Mouse (Mus musculus) limb, embryonic 11.5 days (tissue): Measurements from ENCODE around the gene Nfkbiz. TPM values are rescaled to one million over a fixed set of nuclear protein-coding genes. Genes with fewer than 3 reads are reported as not detected.

Source experiments
- ATAC-seq: fragments of 200-750 bp; cut with Nextera tagmentation; 2 replicates; pipeline ENCODE4 v1.8.0; 2017; ENCODE audit warnings: low read depth; ENCODE audit not compliant: insufficient number of reproducible peaks, low FRiP score, low TSS enrichment
- DNase-seq: peaks from one replicate; pipeline ENCODE4 v3.0.0-alpha.2; 2015; ENCODE audit warnings: low spot score
- H3K27ac ChIP-seq: fragments of 300-500 bp; sonication (generic); replicated peaks from 2 replicates; pipeline ENCODE4 v1.5.1; 2014; ENCODE audit warnings: low read depth, mild to moderate bottlenecking, low read length
- H3K27me3 ChIP-seq: fragments of 300-500 bp; sonication (generic); 2 replicates; pipeline ENCODE4 v1.6.1; 2014; ENCODE audit warnings: mild to moderate bottlenecking, low read length, mixed read lengths; ENCODE audit not compliant: control insufficient read depth, insufficient read depth
- H3K36me3 ChIP-seq: fragments of 300-500 bp; sonication (generic); 2 replicates; pipeline ENCODE4 v1.6.1; 2014; ENCODE audit warnings: mild to moderate bottlenecking, low read length, moderate library complexity, mixed read lengths; ENCODE audit not compliant: control insufficient read depth, insufficient read depth
- H3K4me1 ChIP-seq: fragments of 300-500 bp; sonication (generic); 2 replicates; pipeline ENCODE4 v1.6.1; 2014; ENCODE audit warnings: low read length, mixed read lengths; ENCODE audit not compliant: control insufficient read depth, insufficient read depth
- H3K4me2 ChIP-seq: fragments of 300-500 bp; sonication (generic); 2 replicates; pipeline ENCODE4 v1.6.1; 2014; ENCODE audit warnings: low read depth, mild to moderate bottlenecking, moderate library complexity; ENCODE audit not compliant: severe bottlenecking
- H3K4me3 ChIP-seq: fragments of 300-500 bp; sonication (generic); 2 replicates; pipeline ENCODE4 v1.5.1; 2014; ENCODE audit warnings: low read depth, low read length
- H3K9ac ChIP-seq: fragments of 300-500 bp; sonication (generic); 2 replicates; pipeline ENCODE4 v1.6.1; 2014; ENCODE audit warnings: mild to moderate bottlenecking, low read length
- H3K9me3 ChIP-seq: fragments of 300-500 bp; sonication (generic); 2 replicates; pipeline ENCODE4 v1.6.1; 2016; ENCODE audit warnings: low read length; ENCODE audit not compliant: control insufficient read depth
- WGBS: fragments of 180-500 bp; shearing (Covaris S2); extraction: QIAGEN DNeasy Blood & Tissue Kit; methylation state at CpG from one replicate; pipeline ENCODE4 v1.1.7; 2014; 5-methylcytosine and 5-hydroxymethylcytosine counted together
- polyA plus RNA-seq: library from polyadenylated mRNA; unstranded; fragments of >200 nt; fragmentation: Nextera tagmentation; extraction: Ambion mirVana; gene quantifications from 2 replicates; pipeline ENCODE4 v1.2.1, GENCODE M21; 2014

The Nfkbiz gene
- polyA plus RNA-seq, 1 experiment from 2014 or later = 4.1 TPM

DNA sequence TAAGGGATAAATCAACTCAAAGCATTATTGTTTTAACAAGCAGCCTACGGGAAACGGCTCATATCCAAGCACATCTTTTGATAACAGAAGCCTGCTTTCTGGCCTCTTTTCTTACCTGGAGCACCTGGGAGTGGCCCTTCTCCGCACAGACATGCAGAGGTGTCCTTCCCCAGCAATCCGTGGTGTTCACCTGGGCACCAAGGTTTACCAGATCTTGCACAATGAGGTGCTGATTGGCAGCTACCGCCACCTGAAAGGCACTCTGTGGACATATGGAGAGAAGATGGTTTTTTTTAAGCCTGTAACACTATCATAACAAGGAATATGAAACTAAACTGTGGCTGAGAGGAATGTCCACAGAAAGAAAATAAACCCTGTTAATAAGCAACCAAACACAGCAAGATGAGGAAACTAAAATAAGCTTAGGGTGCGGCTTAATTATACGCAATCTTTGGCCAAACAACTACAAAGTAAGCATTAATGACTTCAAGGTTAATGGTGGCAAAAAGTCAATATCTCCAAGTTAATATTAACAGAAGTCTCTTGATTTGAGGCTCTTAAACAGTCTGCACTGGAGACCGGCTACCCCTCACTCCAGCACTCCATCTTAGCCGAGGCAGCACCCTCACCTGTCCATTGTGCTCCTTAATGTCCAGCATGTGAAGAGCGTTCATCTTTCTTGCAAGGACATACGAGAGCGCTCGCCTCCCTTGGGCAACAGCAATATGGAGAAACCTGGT lies 22.3 kb downstream of the Nfkbiz start:
- Histone ChIP-seq H3K9me3 (no peaks in the 10 kb centered on the region), H3K36me3 (peaks cover 19% of the 10 kb centered on the region), H3K27me3 (no peaks in the 10 kb centered on the region), H3K27ac (no peak overlapping the region), H3K4me1 (no peaks in the 10 kb centered on the region), H3K4me2 (no peak overlapping the region), H3K9ac (no peak overlapping the region), H3K4me3 (no peak overlapping the region)
- ATAC-seq = no peak
- WGBS = 96% methylated on average over 13 of the region's 13 CpGs
- DNase-seq = no peak

DNA sequence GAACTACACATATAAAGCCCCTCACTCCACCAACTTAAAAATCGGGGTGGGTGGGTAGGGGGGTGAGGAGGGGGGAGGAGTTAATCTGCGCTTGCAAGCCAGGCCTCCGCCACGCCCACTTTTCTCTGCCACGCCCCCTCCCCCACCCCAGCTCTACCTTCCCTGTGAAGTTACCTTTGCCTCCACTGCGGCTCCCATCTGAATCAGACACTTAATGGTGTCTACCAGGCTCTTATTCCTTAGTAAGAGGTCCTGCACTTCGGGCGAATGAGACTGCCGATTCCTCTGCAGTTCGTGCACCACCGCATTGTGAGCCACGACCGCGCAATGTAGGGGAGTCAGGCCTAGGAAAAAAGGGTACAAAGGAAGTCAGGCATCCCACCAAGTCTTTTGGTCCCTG lies 23.2 kb downstream of the Nfkbiz start:
- Histone ChIP-seq H3K4me1 (no peaks in the 10 kb centered on the region), H3K36me3 (peaks cover 19% of the 10 kb centered on the region), H3K9me3 (no peaks in the 10 kb centered on the region), H3K27ac (no peak overlapping the region), H3K9ac (no peak overlapping the region), H3K4me2 (no peak overlapping the region), H3K27me3 (no peaks in the 10 kb centered on the region), H3K4me3 (no peak overlapping the region)
- WGBS = 86% methylated on average over 14 of the region's 14 CpGs
- ATAC-seq (no peak), DNase-seq (no peak)

DNA sequence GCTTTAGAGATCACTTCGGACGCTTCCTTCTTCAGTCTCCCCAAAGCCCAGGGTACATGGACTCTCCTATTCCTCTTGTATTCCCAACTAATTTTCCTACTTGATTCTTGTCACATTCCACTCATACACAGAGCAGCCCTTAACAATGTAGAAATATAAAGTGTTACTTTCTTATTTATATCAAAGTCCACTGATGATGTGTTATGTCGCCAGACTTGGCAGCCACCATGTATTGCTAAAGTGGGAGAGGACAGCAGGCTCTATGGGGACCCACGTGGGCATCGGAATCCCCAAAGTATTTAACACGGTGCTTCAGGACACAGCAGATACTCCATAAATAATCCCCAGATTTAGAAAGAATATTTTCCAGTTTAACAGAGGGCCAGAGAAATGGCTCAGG lies 24.0 kb downstream of the Nfkbiz start:
- H3K4me1 ChIP-seq = no peaks in the 10 kb centered on the region
- ATAC-seq = no peak
- H3K9ac ChIP-seq = no peak overlapping the region
- no peak for DNase-seq
- no peak overlapping the region for H3K27ac ChIP-seq
- 96% methylated on average over 6 of the region's 6 CpGs for WGBS
- peaks cover 19% of the 10 kb centered on the region for H3K36me3 ChIP-seq
- no peaks in the 10 kb centered on the region for H3K27me3 ChIP-seq
- H3K4me2 ChIP-seq = no peak overlapping the region
- no peaks in the 10 kb centered on the region for H3K9me3 ChIP-seq
- H3K4me3 ChIP-seq = no peak overlapping the region

DNA sequence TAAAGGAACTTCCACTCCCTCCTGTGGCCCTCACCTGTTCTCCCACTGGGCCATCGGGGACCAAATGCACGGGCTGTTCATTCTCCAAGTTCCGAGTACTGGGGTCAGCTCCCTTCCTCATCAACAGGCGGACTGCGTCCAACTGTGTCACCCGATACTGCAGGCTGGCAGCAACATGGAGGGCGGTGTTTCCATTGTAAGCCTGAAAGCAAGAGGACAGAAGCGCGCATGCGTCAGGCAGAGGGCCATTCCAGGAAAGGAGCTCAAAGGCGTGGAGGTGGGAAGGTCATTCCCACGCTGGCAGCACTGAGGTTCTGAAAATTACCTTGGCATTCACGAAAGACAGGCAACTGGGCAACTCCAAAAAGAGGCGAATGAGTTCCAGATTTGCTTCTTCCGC lies 24.8 kb downstream of the Nfkbiz start:
- 87% methylated on average over 15 of the region's 15 CpGs for WGBS
- H3K36me3 ChIP-seq = peaks cover 19% of the 10 kb centered on the region
- no peaks in the 10 kb centered on the region for H3K4me1 ChIP-seq
- H3K27ac ChIP-seq = no peak overlapping the region
- no peaks in the 10 kb centered on the region for H3K9me3 ChIP-seq
- DNase-seq (no peak), ATAC-seq (no peak)
- H3K9ac ChIP-seq = no peak overlapping the region
- no peak overlapping the region for H3K4me3 ChIP-seq
- H3K4me2 ChIP-seq = no peak overlapping the region
- H3K27me3 ChIP-seq = no peaks in the 10 kb centered on the region

DNA sequence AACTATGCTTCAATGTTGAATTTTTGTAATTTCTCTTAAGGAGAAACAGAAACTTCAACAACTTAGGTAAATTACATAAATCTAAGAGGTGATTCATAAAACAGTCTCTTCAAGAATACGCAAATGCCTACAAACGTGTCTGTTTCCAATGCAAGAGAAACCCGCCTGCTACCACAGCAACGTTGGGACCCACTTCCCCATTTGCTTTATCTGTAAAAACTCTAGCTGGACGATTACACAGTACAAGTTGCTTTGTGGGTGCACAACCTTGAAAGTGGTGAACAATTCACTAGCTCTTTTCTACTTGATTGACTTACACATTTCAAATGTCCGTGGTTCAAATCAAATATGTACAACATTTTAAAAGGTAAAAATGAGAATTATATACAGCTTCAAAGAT lies 26.9 kb downstream of the Nfkbiz start:
- no peaks in the 10 kb centered on the region for H3K4me1 ChIP-seq
- 89% methylated on average over 6 of the region's 6 CpGs for WGBS
- no peak overlapping the region for H3K4me3 ChIP-seq
- no peaks in the 10 kb centered on the region for H3K27me3 ChIP-seq
- no peak overlapping the region for H3K9ac ChIP-seq
- no peaks in the 10 kb centered on the region for H3K9me3 ChIP-seq
- ATAC-seq (no peak), DNase-seq (no peak)
- peaks cover 16% of the 10 kb centered on the region for H3K36me3 ChIP-seq
- no peak overlapping the region for H3K4me2 ChIP-seq
- H3K27ac ChIP-seq = no peak overlapping the region

DNA sequence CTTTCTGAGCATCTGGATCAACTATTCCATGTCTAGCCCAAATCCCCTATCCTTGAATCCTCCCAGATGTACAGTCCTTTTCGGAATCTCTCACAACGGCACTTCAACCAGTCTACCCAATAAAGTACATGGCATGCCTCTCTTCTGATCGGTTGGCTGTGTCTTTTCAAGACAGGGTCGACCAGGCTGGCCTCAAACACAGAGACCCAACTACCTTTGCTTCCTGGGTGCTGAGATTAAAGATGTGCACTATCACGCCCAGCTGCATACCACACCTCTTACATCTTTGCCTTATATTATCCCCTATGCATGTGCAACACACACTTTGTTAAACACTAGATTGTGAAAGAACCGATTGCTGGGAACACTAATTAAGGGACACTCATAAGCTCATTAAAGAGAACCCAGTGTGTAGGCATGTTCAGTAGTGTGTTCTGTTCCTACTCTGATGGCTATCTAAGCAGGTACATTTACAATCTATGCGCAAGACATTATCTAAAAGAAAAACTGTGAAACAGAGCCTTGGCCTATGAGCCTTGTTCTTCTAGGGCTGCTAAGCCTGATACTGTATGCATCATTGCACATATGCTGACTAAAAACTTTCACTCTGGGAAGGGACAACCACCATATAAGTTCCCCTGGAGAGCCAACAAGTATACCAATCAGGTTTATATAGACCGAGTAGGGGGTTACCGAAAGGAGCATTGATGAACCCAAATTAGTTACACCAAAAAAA lies 28.8 kb downstream of the Nfkbiz start:
- Histone ChIP-seq H3K4me3 (no peak overlapping the region), H3K9me3 (no peaks in the 10 kb centered on the region), H3K27me3 (no peaks in the 10 kb centered on the region), H3K4me2 (no peak overlapping the region), H3K4me1 (no peaks in the 10 kb centered on the region), H3K36me3 (peaks cover 7% of the 10 kb centered on the region; the same call in 1 of the 2 replicates), H3K27ac (no peak overlapping the region), H3K9ac (no peak overlapping the region)
- 95% methylated on average over 9 of the region's 9 CpGs for WGBS
- ATAC-seq (no peak), DNase-seq (no peak)

DNA sequence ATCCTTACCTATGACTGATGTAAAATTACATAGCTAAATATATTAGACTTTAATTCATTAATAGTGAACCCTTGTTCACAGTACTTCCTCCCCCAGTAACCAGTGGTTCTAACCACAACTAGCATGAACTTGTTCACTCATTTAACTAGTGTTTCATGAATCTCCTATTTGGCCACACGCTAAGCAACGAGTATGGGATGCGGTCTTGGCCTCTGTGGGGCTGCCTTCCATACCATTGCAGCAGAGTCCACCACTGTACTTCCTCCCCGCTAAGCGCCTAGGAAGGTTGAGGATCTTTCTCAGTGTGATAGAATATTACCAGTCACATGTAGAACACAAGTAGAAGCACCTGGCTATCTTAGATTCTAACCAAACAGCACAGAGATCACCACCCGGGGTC lies 29.4 kb downstream of the Nfkbiz start:
- H3K4me3 ChIP-seq = no peak overlapping the region
- H3K9ac ChIP-seq = no peak overlapping the region
- no peaks in the 10 kb centered on the region for H3K27me3 ChIP-seq
- no peak for ATAC-seq
- H3K4me1 ChIP-seq = no peaks in the 10 kb centered on the region
- no peak for DNase-seq
- H3K9me3 ChIP-seq = no peaks in the 10 kb centered on the region
- H3K4me2 ChIP-seq = no peak overlapping the region
- WGBS = 92% methylated on average over 6 of the region's 6 CpGs
- peaks cover 7% of the 10 kb centered on the region; the same call in 1 of the 2 replicates for H3K36me3 ChIP-seq
- no peak overlapping the region for H3K27ac ChIP-seq

DNA sequence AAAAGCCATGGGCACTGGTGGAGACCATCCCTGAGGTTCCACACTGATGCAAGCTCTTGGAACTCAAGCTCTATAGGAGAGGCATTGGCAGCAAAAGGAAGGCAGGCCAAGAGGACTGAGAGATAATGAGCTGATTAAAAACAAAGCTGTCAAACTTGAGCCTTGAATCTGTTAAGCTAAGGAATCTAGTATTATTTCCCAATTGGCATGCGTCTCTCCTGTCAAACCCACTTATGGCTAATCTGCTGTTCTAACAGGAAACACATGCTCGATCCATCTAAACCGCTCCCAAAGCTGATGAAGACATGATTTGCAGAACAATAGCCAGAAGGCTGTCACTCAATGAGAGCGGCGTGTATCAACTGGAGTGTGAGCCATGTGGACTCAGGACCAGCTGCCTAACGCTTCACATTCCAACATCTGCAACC lies 31.2 kb downstream of the Nfkbiz start:
- no peak for ATAC-seq
- Histone ChIP-seq H3K4me3 (no peak overlapping the region), H3K36me3 (no peaks in the 10 kb centered on the region), H3K27me3 (no peaks in the 10 kb centered on the region), H3K9ac (no peak overlapping the region), H3K4me2 (no peak overlapping the region), H3K27ac (no peak overlapping the region), H3K4me1 (no peaks in the 10 kb centered on the region), H3K9me3 (no peaks in the 10 kb centered on the region)
- no peak for DNase-seq
- WGBS = 67% methylated on average over 6 of the region's 6 CpGs
